Mouse (Mus musculus) 3T3-L1 (cell line): Measurements from ENCODE around the gene D17H6S53E.
A peak's percentile ranks its signal among the peaks of the same experiment; 100 is the strongest.

ENCODE experiments used
- DNase-seq: peaks from one replicate; pipeline ENCODE4 v3.0.0-alpha.2; 2015; ENCODE audit warnings: low read depth, low spot score

D17H6S53E gene

GRCm38 (mm10) chr17:35131500-35132173 is 5.5 kb downstream of the D17H6S53E start, which contains the start of gene Apom:
TSS of gene Apom (minus strand) at chr17:35132050.
- no peak for DNase-seq

DNA sequence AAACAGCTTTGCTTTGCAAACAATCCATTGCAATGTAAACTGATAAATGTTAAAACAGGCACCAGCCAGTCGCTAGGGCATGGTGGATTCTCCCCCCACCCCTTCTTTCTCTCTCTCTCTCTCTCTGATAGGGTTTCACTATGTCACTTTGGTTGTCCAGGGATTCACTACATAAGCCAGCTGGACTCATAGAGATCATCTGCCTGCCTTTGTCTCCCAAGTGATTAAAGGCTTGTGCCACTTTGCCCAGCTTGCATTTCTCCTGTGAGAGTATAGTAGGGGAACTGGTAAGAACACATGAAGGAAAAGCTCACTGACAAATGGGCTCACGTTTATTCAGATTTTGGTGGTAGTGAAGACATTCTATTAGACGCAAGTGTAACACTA is 6.0 kb downstream of the D17H6S53E start:
- DNase-seq, result no peak

GRCm38 (mm10) chr17:35133517-35133916 is 7.3 kb downstream of the D17H6S53E start:
- DNase-seq, result no peak

DNA sequence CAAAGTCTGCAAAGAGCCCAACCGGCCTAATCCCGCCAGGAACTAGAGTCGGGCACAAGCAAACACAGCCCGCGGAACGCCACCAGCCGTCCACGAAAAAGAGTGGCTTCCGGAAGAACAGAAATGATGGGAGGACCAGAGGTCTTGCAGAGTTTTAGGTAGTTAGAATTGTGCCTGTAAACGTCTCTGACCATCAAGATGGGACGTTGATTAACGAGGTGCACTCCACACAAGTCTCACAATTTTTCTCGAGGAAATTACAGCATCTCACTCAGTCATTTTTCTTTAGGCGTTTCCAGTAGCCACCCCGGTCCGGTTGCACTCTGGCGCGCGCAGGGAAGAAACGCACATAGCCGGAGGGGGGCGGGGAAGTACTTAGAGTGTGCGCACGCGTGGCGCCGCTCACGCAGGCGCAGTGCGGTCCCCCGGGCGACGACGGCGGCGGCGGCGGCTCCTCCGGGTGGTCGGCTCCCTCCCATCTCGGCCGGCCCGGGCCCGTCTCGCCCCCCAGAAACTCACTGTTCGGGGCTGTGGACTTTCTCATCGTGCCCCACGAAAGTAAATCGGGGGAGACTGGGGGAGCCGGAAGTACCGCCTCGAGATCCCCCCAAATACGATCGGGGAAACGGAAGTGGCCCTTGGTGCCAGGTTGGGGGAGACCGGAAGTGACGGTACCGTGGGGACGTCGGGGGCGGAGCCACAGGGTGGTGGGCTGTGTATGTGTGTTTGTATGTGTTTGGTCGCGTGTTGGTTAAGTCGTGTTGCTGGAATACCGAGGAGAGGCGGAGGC is 8.8 kb downstream of the D17H6S53E start, which contains the start of gene Bag6:
TSS of gene Bag6 (plus strand) at position 378 of the 790 bp plus-strand sequence.
- peak; percentile 96 for DNase-seq

DNA sequence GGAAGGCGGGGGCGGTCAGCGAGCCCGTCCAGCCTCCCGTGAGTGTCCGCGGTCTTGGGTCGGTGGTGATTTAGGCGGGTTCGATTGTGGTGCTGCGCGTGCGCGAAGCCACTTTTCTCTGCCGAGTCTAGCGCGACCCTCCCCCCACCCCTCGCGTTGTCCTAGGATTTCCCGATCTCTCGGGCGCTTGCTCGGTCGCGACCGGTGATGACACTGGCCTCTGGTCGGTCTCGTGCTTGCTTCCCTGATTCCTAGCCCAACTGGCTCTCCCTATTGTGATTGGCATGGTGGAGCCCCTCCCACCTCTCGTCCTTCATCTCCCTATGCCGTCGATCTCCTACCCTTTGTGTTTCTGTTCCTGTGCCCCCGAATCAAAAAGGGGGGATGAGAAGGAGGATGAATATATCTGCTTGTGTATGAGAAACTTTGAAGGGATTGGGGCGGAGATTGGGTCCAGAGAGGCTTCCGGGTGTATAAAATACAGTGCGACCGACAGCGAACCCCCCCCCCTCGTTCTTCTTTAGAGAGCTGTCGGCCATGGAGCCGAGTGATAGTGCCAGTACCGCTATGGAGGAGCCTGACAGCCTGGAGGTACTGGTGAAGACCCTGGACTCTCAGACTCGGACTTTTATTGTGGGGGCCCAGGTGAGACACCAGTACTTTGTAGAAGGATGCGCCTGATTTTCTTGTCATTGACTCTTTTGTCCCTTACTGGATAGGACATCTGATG is 9.6 kb downstream of the D17H6S53E start:
- DNase-seq, result peak; percentile 91

DNA sequence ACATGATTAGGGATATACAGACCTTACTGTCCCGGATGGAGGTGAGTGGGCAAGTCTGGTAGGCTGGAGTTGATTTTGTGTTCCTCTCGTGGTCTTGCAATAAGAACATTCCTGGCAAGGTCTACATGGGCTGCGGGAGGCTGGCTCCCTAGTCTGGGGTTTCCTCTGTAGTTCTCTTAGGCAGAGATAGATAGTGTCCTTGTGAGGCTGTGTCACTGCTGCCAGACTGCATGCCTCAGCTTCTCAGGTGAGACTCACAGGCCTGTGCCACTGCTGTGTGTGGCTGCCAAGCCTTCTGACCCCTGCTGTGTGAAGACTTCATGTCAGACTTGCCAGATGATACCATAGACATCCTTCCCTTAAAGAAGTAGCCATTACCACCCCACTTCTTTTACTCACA is 13.1 kb downstream of the D17H6S53E start:
- DNase-seq, result no peak

- no peak for DNase-seq
Measured at GRCm38 (mm10) chr17:35140490-35140996, 14.4 kb downstream of the D17H6S53E start.

- DNase-seq, result no peak
Measured at GRCm38 (mm10) chr17:35141971-35142370, 15.8 kb downstream of the D17H6S53E start.

DNA sequence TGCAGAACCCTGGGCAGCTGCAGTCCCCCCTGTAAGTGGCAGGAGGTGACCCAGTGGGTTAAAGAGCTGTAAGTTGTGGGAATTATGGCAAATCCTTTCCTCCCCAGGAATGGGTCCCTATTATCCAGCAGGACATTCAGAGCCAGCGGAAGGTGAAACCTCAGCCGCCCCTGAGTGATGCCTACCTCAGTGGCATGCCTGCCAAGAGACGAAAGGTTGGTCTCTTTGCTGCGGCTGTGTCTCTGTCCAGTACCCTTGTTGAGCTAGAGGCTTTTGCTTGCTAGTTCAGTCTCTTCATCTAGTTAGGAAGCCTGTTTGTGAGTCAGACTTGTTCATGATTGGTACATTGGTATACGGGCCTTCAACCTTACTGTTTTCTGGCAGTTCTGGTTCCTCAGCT is 20.0 kb downstream of the D17H6S53E start:
- DNase-seq, result no peak

DNA sequence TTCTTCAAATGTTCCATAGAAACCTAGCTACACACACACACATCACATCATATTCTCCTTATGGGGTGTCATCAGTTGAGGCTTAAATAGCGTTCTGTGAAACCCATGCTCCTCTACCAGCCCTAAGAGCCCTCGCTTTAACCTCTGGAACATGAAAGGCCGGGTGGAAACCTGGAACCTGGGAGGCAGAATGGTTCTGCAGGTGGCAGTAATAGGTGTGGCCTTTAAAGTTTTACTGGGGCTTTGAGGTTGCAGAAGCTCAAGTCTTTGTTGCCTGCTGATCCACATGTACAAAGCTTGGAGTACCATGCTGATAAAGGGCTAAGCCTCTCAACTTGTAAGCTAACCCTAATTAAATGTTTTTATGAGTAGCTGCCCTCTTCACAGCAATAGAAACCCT is 21.2 kb downstream of the D17H6S53E start:
- peak; percentile 31 for DNase-seq

- DNase-seq, result peak; percentile 40
Measured at GRCm38 (mm10) chr17:35147922-35148639, 21.9 kb downstream of the D17H6S53E start.

DNA sequence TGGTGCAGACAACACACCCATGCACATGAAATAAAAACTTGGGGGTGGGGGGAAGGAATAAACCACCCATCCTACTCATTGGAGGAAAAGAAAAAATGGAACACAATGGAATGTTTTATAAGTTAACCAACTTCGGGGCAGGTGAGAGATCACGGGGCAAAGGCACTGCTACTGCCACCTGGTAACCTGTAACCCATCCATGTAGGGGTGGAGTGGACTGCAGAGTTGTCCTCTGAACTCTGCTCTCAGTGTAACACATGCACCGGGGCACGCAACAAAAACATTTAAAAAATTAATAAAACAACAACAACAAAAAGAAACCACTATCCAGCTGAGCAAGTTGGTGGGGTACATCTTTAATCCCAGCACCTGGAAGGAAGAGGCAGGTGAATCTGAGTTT is 25.9 kb downstream of the D17H6S53E start:
- no peak for DNase-seq

DNA sequence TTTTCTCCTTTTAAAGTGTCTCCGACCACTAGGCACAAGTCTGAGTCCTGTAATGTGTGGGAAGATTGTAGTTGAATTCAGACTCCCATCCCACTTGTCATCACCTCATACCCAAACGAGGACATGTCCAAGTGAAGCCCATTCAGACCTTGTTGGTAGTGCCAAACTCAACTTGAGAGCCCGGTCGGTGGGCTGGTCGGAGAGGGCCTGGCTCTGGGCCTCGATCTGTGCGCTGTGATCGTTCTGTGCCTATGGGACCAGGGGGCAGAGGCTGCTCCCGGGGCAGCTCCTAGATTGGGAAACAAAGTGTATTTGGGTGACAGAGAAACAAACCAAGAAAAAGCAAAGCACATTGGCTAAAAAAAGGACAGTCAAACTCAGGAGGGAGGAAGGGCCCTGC is 26.9 kb downstream of the D17H6S53E start:
- DNase-seq, result no peak

GRCm38 (mm10) chr17:35153931-35154330 is 27.8 kb downstream of the D17H6S53E start:
- DNase-seq, result peak; percentile 42

DNA sequence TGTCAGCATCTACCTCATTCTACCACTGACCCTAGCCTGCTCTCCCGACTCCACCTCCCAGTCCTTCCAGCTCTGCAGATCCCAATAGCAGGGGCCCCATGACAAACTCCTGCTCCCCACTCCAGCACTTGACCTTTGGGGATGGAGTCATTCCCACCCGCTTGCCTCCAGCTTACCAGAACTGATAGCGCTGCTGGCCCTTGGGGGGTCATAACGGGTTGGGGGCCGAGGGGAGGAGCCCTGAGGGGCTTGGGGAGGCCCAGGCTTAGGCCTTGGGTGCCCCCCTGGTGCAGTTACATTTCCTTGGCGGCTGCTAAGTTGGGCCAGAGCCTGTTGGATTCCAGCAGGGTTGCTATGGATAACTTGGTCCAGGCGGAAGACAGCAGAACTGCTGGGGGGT is 28.4 kb downstream of the D17H6S53E start:
- no peak for DNase-seq

GRCm38 (mm10) chr17:35155451-35155850 is 29.3 kb downstream of the D17H6S53E start:
- DNase-seq, result no peak

- no peak for DNase-seq
Measured at GRCm38 (mm10) chr17:35156461-35157200, 30.5 kb downstream of the D17H6S53E start.

DNA sequence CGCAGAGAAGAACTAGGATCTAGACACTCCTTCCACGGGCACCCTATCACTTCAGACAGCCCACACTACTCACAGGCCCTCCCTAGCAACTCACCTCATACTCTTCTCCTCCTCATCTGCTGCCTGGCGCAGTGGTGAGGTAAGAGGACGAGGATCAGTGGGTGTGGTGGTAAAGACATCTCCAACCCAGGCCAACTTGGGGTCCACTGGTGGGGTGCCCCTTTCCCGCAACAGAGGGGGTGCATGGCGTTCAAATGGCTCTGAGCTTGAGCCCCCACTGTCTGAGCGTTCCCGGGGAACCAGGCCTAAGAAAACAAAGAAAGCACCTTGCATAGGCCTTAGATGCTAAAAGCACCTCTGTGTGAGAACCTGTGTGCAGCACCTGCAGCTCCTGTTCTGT is 31.1 kb downstream of the D17H6S53E start:
- no peak for DNase-seq

- DNase-seq, result no peak
Measured at GRCm38 (mm10) chr17:35157661-35158175, 31.5 kb downstream of the D17H6S53E start.

GRCm38 (mm10) chr17:35158850-35159593 is 32.8 kb downstream of the D17H6S53E start:
- no peak for DNase-seq
